Mouse (Mus musculus) CD4-positive, CD25-positive, alpha-beta regulatory T cell, adult 4 months (primary cell): Measurements from ENCODE around the gene Nedd4. TPM values are rescaled to one million over a fixed set of nuclear protein-coding genes. Genes with fewer than 3 reads are reported as not detected.

ENCODE experiments used
- ATAC-seq: one replicate; pipeline ENCODE4 v1.8.0; 2017
- polyA plus RNA-seq, 2 experiments: library from polyadenylated mRNA; unstranded; fragments of 100-300 nt; shearing (Covaris generic); gene quantifications; one replicate each; pipeline ENCODE4 v1.2.1; 2017

Gene Nedd4
- polyA plus RNA-seq, 2 experiments from 2014 or later: 4.5 to 4.7 TPM

GRCm38 (mm10) chr9:72683268-72683667 lies 21.1 kb downstream of the Nedd4 start:
- ATAC-seq: no peak

DNA sequence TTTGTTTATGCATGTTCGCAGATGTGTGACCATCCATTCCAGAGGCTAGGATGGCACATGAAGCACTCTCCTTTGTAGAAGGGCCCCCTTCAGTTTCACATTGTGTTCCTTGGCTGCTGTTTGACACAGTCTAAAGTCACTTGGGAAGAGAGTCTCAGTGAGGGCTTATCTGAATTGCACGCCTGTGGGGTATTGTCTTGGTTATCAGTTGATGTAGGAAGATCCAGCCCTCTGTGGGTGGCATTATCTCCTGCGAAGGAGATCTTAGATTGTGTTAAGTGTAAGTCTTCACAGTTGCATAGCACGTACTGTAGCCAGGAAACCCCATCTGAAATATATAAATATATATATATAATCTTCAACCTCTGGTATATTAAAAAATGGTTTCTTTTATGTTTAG lies 23.1 kb downstream of the Nedd4 start:
- ATAC-seq: no peak

DNA sequence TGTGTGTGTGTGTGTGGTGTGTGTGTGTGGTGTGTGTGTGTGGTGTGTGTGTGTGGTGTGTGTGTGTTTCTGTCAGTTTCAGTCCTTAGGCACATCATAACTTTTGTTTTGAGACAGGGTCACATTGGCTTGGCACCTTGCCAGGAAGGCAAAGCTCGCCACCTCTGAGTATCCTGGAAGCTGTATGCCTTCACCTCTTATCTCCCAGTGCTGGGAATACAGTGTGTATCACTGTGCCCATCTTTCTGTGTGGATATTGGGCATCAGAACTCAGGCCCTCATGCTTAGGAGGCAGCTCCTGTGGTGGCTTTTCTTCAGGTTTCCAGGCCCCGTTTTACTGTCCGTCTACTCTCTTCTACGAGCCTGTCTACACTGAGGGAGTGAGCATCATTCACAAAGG lies 24.4 kb downstream of the Nedd4 start:
- ATAC-seq: no peak

DNA sequence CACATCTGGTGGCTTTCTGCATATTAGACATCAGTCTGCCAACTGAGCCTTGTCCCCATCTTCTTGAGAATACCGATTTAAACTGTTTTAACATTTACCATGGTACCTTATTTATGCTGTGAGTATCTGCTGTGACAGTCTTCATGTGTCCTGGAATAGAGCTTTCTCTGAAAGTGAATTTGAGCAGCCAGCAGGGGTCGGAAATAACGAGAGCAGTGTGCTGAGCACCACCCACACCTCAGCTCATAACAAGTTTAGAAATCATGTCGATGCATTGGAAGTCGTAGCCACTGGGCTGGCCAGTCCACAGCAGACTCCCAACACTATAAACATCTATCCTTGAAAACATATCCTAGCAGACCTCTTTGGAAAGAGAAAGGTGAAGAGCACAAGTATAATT lies 27.4 kb downstream of the Nedd4 start:
- ATAC-seq: no peak

- ATAC-seq: no peak
Measured at GRCm38 (mm10) chr9:72690811-72691210, 28.7 kb downstream of the Nedd4 start.

DNA sequence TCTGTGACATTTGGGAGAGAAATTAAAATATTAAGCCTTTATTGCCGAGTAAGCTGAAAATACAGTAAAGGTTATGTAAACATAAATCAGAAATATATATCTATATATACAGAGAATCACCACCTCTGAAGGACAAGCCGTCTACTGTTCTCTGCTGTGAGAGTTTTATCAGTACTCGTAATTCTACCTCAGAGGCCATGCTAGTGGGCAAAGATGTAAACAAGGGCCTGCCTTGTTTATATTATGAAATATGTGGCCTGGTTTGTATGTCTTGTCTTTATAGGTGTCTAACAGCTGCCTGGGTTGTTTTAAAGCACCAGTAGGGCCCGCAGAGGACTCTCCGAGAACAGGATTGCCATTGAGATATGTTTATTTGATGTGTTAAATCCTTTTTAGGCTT lies 29.8 kb downstream of the Nedd4 start:
- ATAC-seq: no peak

- no peak for ATAC-seq
Measured at GRCm38 (mm10) chr9:72693081-72693696, 31.0 kb downstream of the Nedd4 start.

DNA sequence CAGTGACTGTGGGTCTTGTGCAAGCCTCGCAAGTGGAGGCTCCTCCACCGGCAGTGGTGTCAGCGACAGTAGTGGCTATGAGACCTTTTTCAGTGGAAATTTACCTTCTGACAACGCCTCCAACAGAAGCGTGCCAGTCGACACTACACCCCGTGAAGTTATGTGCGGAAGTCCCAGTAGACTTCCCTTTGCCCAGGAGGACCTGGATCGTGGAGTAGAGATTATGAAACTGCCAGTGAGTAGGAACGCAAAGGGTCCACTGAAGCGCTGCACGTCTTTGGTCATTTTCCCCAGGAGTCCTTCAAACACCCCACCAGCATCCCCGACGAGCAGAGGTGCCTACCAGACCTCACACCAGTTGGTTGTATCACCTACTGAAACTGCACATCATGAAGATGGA lies 31.7 kb downstream of the Nedd4 start:
- ATAC-seq: no peak

- ATAC-seq: no peak
Measured at GRCm38 (mm10) chr9:72696508-72696907, 34.4 kb downstream of the Nedd4 start.

DNA sequence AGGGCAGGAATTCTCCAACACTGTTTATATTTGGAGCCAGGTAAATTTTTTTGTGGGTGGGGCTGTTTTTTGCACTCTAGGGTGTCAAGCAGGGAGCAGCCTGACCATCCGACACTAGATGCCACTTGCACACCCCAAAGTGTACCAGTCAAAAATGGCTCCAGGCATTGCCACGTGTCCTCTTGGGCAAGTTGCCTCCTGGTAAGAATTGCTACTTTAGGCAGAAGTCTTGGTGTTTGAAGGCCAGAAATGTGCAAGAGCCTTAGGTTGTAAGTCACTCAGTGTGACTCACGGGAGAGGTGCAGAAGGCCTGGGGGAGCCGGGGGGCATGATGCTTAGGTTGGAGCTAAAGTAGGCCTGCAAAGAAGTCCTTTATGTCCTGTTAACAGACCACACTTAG lies 35.6 kb downstream of the Nedd4 start:
- no peak for ATAC-seq

DNA sequence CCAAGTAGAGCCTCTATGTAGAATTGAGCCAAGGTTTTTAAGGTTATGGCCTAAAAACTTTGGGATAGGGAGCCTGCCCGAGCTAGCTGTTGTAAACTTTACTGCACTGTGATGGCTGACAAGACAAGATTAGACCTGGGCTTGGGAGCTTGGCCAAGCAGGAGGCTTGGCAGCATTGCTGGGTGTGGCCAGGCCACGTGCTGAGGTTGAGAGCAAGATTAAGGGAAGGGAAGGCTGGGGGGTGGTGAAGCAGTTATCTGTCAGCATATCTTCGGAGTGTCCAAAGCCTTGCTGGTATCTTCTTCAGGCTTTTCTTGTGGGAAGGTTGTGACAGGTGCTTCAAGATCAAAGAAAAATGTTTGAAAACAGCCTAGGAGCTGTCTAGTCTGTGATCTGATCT lies 37.6 kb downstream of the Nedd4 start:
- no peak for ATAC-seq

DNA sequence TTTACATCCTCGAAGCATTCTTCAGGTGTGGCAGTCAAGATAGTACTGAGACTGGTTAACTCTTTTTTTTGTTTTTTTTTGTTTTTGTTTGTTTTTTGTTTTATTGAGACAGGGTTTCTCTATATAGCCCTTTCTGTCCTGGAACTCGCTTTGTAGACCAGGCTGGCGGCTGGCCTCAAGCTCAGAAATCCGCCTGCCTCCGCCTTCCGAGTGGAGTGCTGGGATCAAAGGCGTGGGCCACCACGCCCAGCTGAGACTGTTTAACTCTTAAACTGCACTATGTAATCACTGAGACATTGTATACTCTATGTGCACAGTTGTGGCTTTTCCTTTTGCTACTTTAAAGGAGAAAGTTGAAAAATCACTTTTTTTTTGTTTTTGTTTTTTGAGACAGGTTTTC lies 39.3 kb downstream of the Nedd4 start:
- no peak for ATAC-seq

GRCm38 (mm10) chr9:72702075-72702474 lies 39.9 kb downstream of the Nedd4 start:
- no peak for ATAC-seq

DNA sequence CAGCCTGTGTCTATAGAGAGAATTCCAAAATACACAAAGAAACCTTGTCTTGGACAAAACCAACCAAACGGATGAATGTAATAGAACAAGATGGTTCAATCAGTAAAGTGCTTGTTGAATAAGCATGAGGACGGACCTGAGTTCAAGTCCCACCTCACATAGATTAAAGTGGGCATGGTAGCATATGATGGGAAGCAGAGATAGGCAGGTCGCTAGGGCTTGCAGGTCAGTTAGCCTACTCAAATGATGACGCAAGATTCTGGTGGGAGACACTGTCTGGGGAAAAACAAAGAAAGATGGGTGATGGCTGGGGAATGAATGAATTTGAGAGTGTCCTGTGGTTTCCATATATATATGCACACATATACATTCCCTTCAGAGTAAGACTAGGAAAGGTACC lies 41.0 kb downstream of the Nedd4 start:
- ATAC-seq: no peak

DNA sequence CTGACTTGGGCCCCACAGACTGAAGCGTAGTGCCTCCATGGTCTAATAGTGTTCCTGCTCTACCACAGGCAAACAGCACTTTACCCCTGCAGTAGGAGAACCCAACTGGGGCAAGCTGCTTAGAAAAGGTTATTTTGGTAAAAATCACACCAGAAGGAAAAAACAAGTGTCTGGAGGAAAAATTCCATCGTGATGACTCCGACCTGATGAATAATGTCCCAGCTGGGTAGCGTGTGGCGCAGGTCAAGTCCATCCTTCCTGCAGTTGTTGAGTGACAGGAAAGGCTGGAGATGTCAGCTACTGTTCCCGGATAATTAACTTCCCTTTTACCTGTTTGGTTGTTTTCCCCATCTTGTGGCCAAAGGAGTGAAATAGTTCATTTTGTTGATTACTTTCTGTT lies 41.6 kb downstream of the Nedd4 start:
- no peak for ATAC-seq

- ATAC-seq: no peak
Measured at GRCm38 (mm10) chr9:72705270-72705669, 43.1 kb downstream of the Nedd4 start.

DNA sequence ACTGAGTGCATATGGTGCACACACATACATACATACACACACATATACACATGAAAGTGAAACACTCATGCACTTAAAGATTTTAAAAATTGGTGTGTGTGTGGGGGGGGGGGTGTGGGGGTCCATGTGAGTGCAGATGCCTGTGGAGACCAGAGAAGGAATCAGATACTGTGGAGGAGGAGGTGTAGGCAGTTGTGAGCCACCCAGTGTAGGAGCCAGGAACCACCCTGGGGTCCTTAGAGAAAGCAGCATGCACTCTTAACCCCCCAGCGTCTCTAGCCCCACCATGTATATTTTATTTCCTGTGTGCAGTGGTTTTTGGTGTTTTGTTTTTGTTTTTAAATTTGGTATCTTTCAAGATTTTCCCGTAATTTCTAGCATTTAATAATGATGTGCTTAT lies 45.9 kb downstream of the Nedd4 start:
- ATAC-seq: no peak

- ATAC-seq: no peak
Measured at GRCm38 (mm10) chr9:72708690-72709089, 46.5 kb downstream of the Nedd4 start.

DNA sequence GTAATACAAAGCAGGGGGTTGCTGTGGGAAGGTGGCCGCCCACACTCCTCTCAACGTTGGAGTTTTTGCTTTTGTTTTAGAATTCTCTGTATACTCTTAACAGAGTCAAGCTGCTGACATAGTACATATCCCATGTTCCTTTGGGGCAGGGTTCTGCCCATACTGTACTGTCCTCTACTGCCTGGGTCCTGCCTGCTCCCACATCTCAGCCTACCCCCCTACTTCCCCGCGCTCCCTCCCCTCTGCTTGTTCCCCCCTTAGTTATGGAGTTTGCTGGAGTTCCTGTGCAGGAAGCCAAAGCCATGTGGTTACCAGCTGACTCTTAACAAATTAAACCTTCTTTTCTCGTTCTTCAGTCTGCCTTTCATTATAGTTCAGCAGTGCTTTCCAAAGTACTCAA lies 47.9 kb downstream of the Nedd4 start:
- no peak for ATAC-seq

GRCm38 (mm10) chr9:72714945-72715344 lies 52.8 kb downstream of the Nedd4 start:
- no peak for ATAC-seq

DNA sequence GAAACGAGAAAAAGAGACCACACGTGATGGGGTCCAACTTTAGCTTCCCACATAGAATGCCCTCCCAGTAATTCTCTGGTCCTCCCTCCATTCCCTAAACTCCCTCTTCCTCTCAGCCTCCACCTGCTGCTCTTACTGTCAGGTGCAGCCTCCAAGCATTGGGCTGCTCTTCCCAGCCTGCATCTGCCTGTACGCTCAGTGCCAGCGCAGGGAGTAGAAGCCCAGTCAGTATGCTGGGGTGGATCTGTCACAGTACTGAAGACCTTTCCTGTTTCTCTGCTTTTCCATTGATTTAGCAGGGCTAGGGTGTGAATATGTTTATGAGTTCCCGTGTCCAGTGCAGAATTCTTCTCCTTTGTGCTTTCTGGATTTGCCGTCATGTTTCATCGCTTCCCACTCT lies 54.1 kb downstream of the Nedd4 start:
- no peak for ATAC-seq

- ATAC-seq: no peak
Measured at GRCm38 (mm10) chr9:72719143-72719542, 57.0 kb downstream of the Nedd4 start.

- no peak for ATAC-seq
Measured at GRCm38 (mm10) chr9:72721221-72721620, 59.1 kb downstream of the Nedd4 start.

- ATAC-seq: no peak
Measured at GRCm38 (mm10) chr9:72722622-72723021, 60.5 kb downstream of the Nedd4 start.

GRCm38 (mm10) chr9:72724491-72725221 lies 62.5 kb downstream of the Nedd4 start:
- no peak for ATAC-seq
